Mouse (Mus musculus) kidney, embryonic 15.5 days (tissue): ENCODE measurements around the gene G430095P16Rik. TPM values are rescaled to one million over a fixed set of nuclear protein-coding genes. Genes with fewer than 3 reads are reported as not detected.

Experiments
- ATAC-seq: fragments of 200-750 bp; cut with Nextera tagmentation; replicated peaks from 2 replicates; pipeline ENCODE4 v1.8.0; 2017; ENCODE audit warnings: moderate TSS enrichment; ENCODE audit not compliant: low FRiP score
- H3K27ac ChIP-seq: fragments of 300-500 bp; sonication (generic); 2 replicates; pipeline ENCODE4 v1.5.1; 2015; ENCODE audit warnings: mild to moderate bottlenecking, inconsistent platforms
- H3K27me3 ChIP-seq: fragments of 300-500 bp; sonication (generic); 2 replicates; pipeline ENCODE4 v1.6.1; 2015; ENCODE audit warnings: inconsistent platforms
- H3K36me3 ChIP-seq: fragments of 300-500 bp; sonication (generic); 2 replicates; pipeline ENCODE4 v1.6.1; 2015; ENCODE audit warnings: inconsistent platforms
- H3K4me1 ChIP-seq: fragments of 300-500 bp; sonication (generic); 2 replicates; pipeline ENCODE4 v1.6.1; 2015; ENCODE audit warnings: inconsistent platforms
- H3K4me2 ChIP-seq: fragments of 300-500 bp; sonication (generic); 2 replicates; pipeline ENCODE4 v1.6.1; 2015; ENCODE audit warnings: moderate library complexity, mild to moderate bottlenecking, inconsistent platforms
- H3K4me3 ChIP-seq: fragments of 300-500 bp; sonication (generic); replicated peaks from 2 replicates; pipeline ENCODE4 v1.5.1; 2015; ENCODE audit warnings: mild to moderate bottlenecking, inconsistent platforms
- H3K9ac ChIP-seq: fragments of 300-500 bp; sonication (generic); 2 replicates; pipeline ENCODE4 v1.6.1; 2015; ENCODE audit warnings: mild to moderate bottlenecking, inconsistent platforms
- H3K9me3 ChIP-seq: fragments of 300-500 bp; sonication (generic); replicated peaks from 2 replicates; pipeline ENCODE4 v1.6.1; 2016; ENCODE audit warnings: inconsistent platforms
- WGBS: fragments of 180-500 bp; shearing (Covaris S2); methylation state at CpG from one replicate; pipeline ENCODE4 v1.1.7; 2015; ENCODE audit warnings: mixed read lengths; 5-methylcytosine and 5-hydroxymethylcytosine counted together
- polyA plus RNA-seq: library from polyadenylated mRNA; unstranded; fragments of >200 nt; fragmentation: Nextera tagmentation; extraction: Ambion mirVana; gene quantifications from 2 replicates; pipeline ENCODE4 v1.2.1, GENCODE M21; 2015

G430095P16Rik gene
- polyA plus RNA-seq, 1 experiment from 2014 or later = 2.3 TPM

DNA sequence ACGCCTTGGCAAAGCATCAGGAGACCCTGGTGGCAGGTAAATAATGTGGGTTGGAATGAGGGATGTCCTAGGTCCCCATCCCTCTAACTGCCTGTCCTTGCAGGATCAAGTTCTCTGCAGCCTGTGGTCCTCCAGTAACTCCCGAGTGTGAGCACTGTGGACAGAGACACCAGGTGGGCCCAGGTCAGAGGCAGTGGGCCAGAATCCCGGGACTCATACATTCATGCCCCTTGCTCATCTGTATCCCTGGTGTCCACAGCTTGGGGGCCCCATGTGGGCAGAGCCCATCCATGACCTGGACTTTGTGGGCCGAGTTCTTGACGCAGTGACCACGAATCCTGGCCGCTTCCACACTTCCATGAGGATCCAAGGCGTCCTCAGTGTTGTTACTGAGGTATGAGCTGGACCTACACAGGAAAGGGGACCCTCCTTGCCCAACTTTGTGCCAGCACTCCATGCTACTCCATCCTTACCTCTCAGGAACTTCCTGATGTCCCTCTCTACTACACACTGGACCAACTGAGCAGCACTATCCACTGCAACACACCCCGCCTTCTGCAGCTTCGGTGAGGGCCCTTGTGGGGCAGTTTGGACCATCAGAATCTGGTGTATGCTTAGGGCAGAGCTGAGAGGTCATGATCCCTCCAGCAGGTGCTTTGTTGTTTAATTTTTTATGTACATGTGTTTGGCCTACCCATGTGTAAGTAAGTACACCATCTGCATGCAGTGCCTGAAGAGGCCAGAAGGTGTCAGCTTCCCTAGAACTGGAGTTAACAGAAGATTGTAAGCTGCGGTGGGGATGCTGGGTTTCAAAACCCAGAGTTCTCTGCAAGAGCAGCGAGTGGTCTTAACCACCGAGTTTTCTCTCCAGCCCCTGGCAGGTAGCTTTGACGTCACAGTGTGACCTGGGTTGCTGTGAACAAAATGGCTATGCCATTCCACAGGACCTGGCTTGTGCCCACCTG, 25.4 kb upstream of the G430095P16Rik start:
- 91% methylated on average over 14 of the region's 14 CpGs for WGBS
- no peak overlapping the region for H3K27ac ChIP-seq
- no peak overlapping the region for H3K9ac ChIP-seq
- peaks cover 21% of the 10 kb centered on the region for H3K4me1 ChIP-seq
- no peak overlapping the region for H3K4me2 ChIP-seq
- peaks cover 16% of the 10 kb centered on the region for H3K27me3 ChIP-seq
- H3K4me3 ChIP-seq = no peak overlapping the region
- no peaks in the 10 kb centered on the region for H3K9me3 ChIP-seq
- no peak for ATAC-seq
- peaks cover 69% of the 10 kb centered on the region for H3K36me3 ChIP-seq

GRCm38 (mm10) chr8:84698288-84698687, 24.5 kb upstream of the G430095P16Rik start:
- Histone ChIP-seq H3K9me3 (no peaks in the 10 kb centered on the region), H3K36me3 (peaks cover 61% of the 10 kb centered on the region), H3K4me1 (peaks cover 21% of the 10 kb centered on the region), H3K9ac (no peak overlapping the region), H3K27ac (0 out of 2 replicates have a peak overlapping the region, but pooled peaks have one; percentile 71), H3K27me3 (peaks cover 24% of the 10 kb centered on the region), H3K4me3 (no peak overlapping the region), H3K4me2 (no peak overlapping the region)
- 92% methylated on average over 5 of the region's 5 CpGs for WGBS
- ATAC-seq = no peak

DNA sequence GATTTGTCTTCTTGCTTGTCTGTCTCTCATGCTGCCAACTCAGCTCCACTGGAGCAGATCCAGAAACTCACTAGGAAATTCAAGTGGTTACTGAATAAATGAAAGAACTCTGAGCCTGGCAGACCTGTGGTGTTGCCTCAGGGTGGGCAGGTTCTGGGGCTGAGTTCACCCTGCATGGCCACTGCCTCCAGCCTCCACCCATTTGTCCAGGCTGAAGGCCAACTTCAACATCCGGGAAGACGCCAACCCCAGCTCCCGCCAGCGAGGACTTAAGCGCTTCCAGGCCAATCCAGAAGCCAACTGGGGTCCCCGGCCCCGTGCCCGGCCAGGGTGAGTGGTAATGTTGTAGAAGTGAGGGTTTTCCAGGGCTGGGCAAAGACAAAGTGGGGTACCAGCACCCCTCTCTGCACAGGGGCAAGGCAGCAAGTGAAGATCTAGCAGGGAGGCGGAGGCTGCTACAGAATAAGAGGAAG, 23.8 kb upstream of the G430095P16Rik start:
- Histone ChIP-seq H3K9me3 (no peaks in the 10 kb centered on the region), H3K4me3 (no peak overlapping the region), H3K4me1 (peaks cover 26% of the 10 kb centered on the region), H3K27ac (peak overlapping the region; percentile 71), H3K27me3 (peaks cover 31% of the 10 kb centered on the region), H3K36me3 (peaks cover 54% of the 10 kb centered on the region), H3K4me2 (no peak overlapping the region), H3K9ac (no peak overlapping the region)
- no peak for ATAC-seq
- WGBS = 86% methylated on average over 9 of the region's 9 CpGs

- ATAC-seq = peak; percentile 10; the same call in 1 of the 2 replicates
- no peaks in the 10 kb centered on the region for H3K9me3 ChIP-seq
- H3K36me3 ChIP-seq = peaks cover 48% of the 10 kb centered on the region
- H3K27me3 ChIP-seq = peaks cover 40% of the 10 kb centered on the region
- peaks cover 36% of the 10 kb centered on the region for H3K4me1 ChIP-seq
- no peak overlapping the region for H3K9ac ChIP-seq
- peak overlapping the region; percentile 77 for H3K27ac ChIP-seq
- WGBS = 58% methylated on average over 7 of the region's 7 CpGs
- no peak overlapping the region for H3K4me2 ChIP-seq
- H3K4me3 ChIP-seq = no peak overlapping the region
Observed at GRCm38 (mm10) chr8:84699861-84700322, 22.9 kb upstream of the G430095P16Rik start.

DNA sequence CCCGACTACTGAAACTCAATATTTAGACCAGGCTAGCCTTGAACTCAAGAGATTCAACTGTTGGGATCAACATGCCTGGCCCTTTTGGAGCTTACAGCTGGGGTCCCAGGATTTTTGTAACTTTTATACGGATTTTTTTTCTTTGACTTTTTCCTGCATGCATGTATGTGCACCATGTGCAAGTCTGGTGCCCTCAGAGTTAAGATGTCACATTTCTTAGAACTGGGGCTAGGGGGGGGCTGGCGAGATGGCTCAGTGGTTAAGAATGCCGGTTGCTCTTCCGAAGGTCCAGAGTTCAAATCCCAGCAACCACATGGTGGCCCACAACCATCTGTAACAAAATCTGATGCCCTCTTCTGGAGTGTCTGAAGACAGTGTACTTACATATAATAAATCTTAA, 22.3 kb upstream of the G430095P16Rik start:
- H3K4me1 ChIP-seq = peaks cover 42% of the 10 kb centered on the region
- no peak for ATAC-seq
- no peak overlapping the region for H3K4me3 ChIP-seq
- H3K27ac ChIP-seq = peak overlapping the region; percentile 77
- peaks cover 41% of the 10 kb centered on the region for H3K36me3 ChIP-seq
- H3K9ac ChIP-seq = no peak overlapping the region
- H3K4me2 ChIP-seq = no peak overlapping the region
- WGBS = 81% methylated on average over 5 of the region's 5 CpGs
- H3K9me3 ChIP-seq = no peaks in the 10 kb centered on the region
- peaks cover 47% of the 10 kb centered on the region for H3K27me3 ChIP-seq

DNA sequence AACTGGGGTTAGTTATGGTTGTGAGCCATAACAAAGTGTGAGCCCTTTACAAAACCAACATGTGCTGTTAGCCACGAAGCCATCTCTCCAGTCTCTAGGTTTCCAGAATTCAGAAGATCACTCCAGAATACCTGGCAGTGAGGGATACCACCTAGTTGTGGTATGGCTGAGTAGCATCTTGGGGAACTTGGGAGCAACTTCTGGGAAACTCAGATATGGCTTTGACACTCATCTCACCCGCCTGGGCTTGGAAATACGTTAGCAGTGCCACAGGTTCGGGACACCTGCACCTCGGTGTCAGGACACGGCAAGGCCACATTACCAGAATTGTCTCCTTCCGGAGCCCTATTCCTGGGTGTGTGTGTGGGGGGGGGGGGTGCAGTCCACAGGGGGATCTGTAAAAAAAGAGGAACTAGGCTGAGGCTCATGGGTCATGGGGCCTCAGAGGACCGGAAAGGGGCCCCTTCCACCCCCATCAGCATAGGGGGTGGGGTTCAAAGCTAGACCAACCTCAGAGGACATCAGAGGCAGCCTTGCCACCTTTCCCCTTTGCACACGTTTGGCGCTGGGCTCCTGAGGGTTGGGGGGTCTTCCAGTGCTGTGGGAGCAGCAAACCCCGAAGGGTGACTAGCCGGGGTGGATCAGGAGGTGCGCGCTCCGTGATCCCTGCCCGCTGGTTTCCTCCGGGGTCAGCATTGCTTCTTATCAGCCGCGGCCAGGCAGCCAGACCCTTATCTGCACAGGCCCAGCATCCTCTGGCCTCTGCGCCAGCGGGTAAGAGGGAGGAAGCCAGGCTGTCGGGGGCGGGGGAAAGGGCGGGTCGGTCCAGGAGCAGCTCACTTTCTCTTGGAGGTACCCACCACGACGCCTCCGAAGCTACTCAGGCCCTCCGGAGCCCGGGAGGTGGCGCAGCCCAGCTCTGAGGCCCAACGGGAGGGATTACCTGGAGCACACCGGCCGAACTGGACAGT, 21.6 kb upstream of the G430095P16Rik start, which contains the start of gene Lyl1:
Lyl1 (plus strand) TSS at position 517 of the 971 bp plus-strand sequence.
- peak within 1 kb of the TSS; percentile 44 for H3K4me2 ChIP-seq
- H3K9ac ChIP-seq = no peak within 1 kb of the TSS
- peaks cover 46% of the 10 kb centered on the region for H3K4me1 ChIP-seq
- H3K36me3 ChIP-seq = peaks cover 34% of the 10 kb centered on the region
- peak within 1 kb of the TSS; percentile 80 for H3K27ac ChIP-seq
- 5% methylated on average over 34 of the region's 34 CpGs for WGBS
- peaks cover 50% of the 10 kb centered on the region for H3K27me3 ChIP-seq
- peak; percentile 55 for ATAC-seq
- H3K4me3 ChIP-seq = peak within 1 kb of the TSS; percentile 36
- H3K9me3 ChIP-seq = no peaks in the 10 kb centered on the region

GRCm38 (mm10) chr8:84702561-84702960, 20.2 kb upstream of the G430095P16Rik start:
- WGBS = 73% methylated on average over 9 of the region's 9 CpGs
- no peak overlapping the region for H3K9ac ChIP-seq

GRCm38 (mm10) chr8:84702963-84703465, 19.8 kb upstream of the G430095P16Rik start:
- H3K9ac ChIP-seq = no peak overlapping the region
- no peaks in the 10 kb centered on the region for H3K9me3 ChIP-seq
- 75% methylated on average over 6 of the region's 6 CpGs for WGBS
- no peak overlapping the region for H3K27ac ChIP-seq
- peaks cover 16% of the 10 kb centered on the region for H3K36me3 ChIP-seq
- peak overlapping the region; percentile 36 for H3K4me3 ChIP-seq
- H3K27me3 ChIP-seq = peaks cover 68% of the 10 kb centered on the region
- peak overlapping the region; percentile 44 for H3K4me2 ChIP-seq
- ATAC-seq = no peak
- peaks cover 64% of the 10 kb centered on the region for H3K4me1 ChIP-seq

More at GRCm38 (mm10) chr8:84702561-84702960, 20.2 kb upstream of the G430095P16Rik start:
- ATAC-seq = no peak
- Histone ChIP-seq H3K36me3 (peaks cover 21% of the 10 kb centered on the region), H3K4me2 (peak overlapping the region; percentile 44), H3K4me1 (peaks cover 59% of the 10 kb centered on the region), H3K9me3 (no peaks in the 10 kb centered on the region), H3K27me3 (peaks cover 64% of the 10 kb centered on the region), H3K4me3 (peak overlapping the region; percentile 36), H3K27ac (no peak overlapping the region)

- Histone ChIP-seq H3K27ac (peak overlapping the region; percentile 62), H3K27me3 (peaks cover 74% of the 10 kb centered on the region), H3K36me3 (peaks cover 10% of the 10 kb centered on the region)
Observed at GRCm38 (mm10) chr8:84703466-84704249, 19.1 kb upstream of the G430095P16Rik start.

DNA sequence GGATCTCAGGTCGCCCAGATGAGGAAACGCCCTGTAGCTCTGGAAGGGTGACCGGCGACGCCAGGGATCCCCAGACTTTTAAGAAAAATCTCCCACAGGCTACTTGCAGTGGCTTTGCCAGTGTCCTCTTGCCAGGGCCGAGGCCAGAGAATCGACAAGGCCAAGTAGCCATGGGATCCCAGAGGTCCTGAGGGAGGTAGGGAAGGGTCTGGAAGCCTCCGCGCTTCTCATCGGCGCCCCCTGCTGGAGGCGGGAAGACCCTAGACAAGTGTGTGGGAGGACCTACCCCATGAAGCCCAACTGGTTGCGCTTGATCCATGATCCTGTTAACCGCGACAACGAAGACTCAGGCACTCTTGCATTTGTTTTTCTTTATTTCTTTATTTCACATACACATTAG, 18.5 kb upstream of the G430095P16Rik start:
- peaks cover 78% of the 10 kb centered on the region for H3K27me3 ChIP-seq
- H3K27ac ChIP-seq = peak overlapping the region; percentile 62
- H3K36me3 ChIP-seq = peaks cover 3% of the 10 kb centered on the region
- 0 out of 2 replicates have a peak overlapping the region, but pooled peaks have one; percentile 17 for H3K9ac ChIP-seq
- ATAC-seq = peak; percentile 46
- peak overlapping the region; percentile 60 for H3K4me2 ChIP-seq
- peaks cover 76% of the 10 kb centered on the region for H3K4me1 ChIP-seq
- no peaks in the 10 kb centered on the region for H3K9me3 ChIP-seq
- WGBS = 2% methylated on average over 16 of the region's 16 CpGs
- peak overlapping the region; percentile 36 for H3K4me3 ChIP-seq

More at GRCm38 (mm10) chr8:84703466-84704249, 19.1 kb upstream of the G430095P16Rik start:
- WGBS = 12% methylated on average over 38 of the region's 38 CpGs
- ATAC-seq = no peak
- 0 out of 2 replicates have a peak overlapping the region, but pooled peaks have one; percentile 17 for H3K9ac ChIP-seq
- peak overlapping the region; percentile 60 for H3K4me2 ChIP-seq
- no peaks in the 10 kb centered on the region for H3K9me3 ChIP-seq
- H3K4me3 ChIP-seq = peak overlapping the region; percentile 36
- H3K4me1 ChIP-seq = peaks cover 69% of the 10 kb centered on the region
